Mouse (Mus musculus): ENCODE results near the gene Ptcd2.

Gene Ptcd2

GRCm38 (mm10) chr13:99344599-99345575, at the start of gene Ptcd2, which contains the start of gene Mrps27:
Gene Ptcd2 (minus strand): TSS chr13:99344705.
Gene Mrps27 (plus strand): TSS chr13:99344786.
- peak; percentile 97 for DNase-seq

GRCm38 (mm10) chr13:99393128-99393527, 48.6 kb upstream of the Ptcd2 start:
- DNase-seq, result no peak

GRCm38 (mm10) chr13:99391417-99391816, 46.9 kb upstream of the Ptcd2 start:
- peak; percentile 44 for DNase-seq

GRCm38 (mm10) chr13:99387901-99388811, 43.7 kb upstream of the Ptcd2 start:
- DNase-seq, result no peak

GRCm38 (mm10) chr13:99386341-99386740, 41.8 kb upstream of the Ptcd2 start:
- DNase-seq, result no peak

- no peak for DNase-seq
These were observed 41.4 kb upstream of the Ptcd2 start for GRCm38 (mm10) chr13:99385911-99386310.

- DNase-seq, result no peak
These were observed 40.2 kb upstream of the Ptcd2 start for GRCm38 (mm10) chr13:99384555-99385203.

- no peak for DNase-seq
These were observed 37.9 kb upstream of the Ptcd2 start for GRCm38 (mm10) chr13:99382373-99382772.

- DNase-seq, result no peak
These were observed 33.7 kb upstream of the Ptcd2 start for GRCm38 (mm10) chr13:99378223-99378622.

- no peak for DNase-seq
These were observed 32.5 kb upstream of the Ptcd2 start for GRCm38 (mm10) chr13:99377055-99377454.

- DNase-seq, result peak; percentile 88
These were observed 31.0 kb upstream of the Ptcd2 start for GRCm38 (mm10) chr13:99375550-99375949.

- no peak for DNase-seq
These were observed 29.7 kb upstream of the Ptcd2 start for GRCm38 (mm10) chr13:99374191-99374590.

GRCm38 (mm10) chr13:99373684-99374083, 29.2 kb upstream of the Ptcd2 start:
- DNase-seq, result no peak

- no peak for DNase-seq
These were observed 26.8 kb upstream of the Ptcd2 start for GRCm38 (mm10) chr13:99371285-99371684.

- DNase-seq, result no peak
These were observed 24.6 kb upstream of the Ptcd2 start for GRCm38 (mm10) chr13:99369103-99369502.

GRCm38 (mm10) chr13:99367554-99368174, 23.2 kb upstream of the Ptcd2 start:
- DNase-seq, result no peak

- DNase-seq, result no peak
These were observed 22.1 kb upstream of the Ptcd2 start for GRCm38 (mm10) chr13:99366422-99367175.

GRCm38 (mm10) chr13:99363866-99364265, 19.4 kb upstream of the Ptcd2 start:
- DNase-seq, result no peak

- no peak for DNase-seq
These were observed 14.4 kb upstream of the Ptcd2 start for GRCm38 (mm10) chr13:99358921-99359320.

- DNase-seq, result no peak
These were observed 12.1 kb upstream of the Ptcd2 start for GRCm38 (mm10) chr13:99356428-99357265.

- no peak for DNase-seq
These were observed 11.4 kb upstream of the Ptcd2 start for GRCm38 (mm10) chr13:99355861-99356260.

All from lung, postnatal 14 days (tissue).